Mouse (Mus musculus) cerebellum, adult 2 months (tissue): ENCODE data around the gene Mfsd14a.

Experiments used
- CTCF ChIP-seq: fragments of 200-500 bp; IDR thresholded peaks from 2 replicates; pipeline ENCODE4 v1.5.1; 2011; ENCODE audit warnings: low read depth, mild to moderate bottlenecking, control low read depth, low read length, moderate library complexity, borderline replicate concordance; ENCODE audit not compliant: insufficient read depth
- POLR2A ChIP-seq: fragments of 200-500 bp; IDR thresholded peaks from 2 replicates; pipeline ENCODE4 v1.6.1; 2011; ENCODE audit warnings: low read length, control low read depth, borderline replicate concordance; ENCODE audit not compliant: insufficient read depth

GRCm38 (mm10) chr3:116652033-116652446, 10.4 kb downstream of the Mfsd14a start:
- TF ChIP-seq POLR2A (no peak), CTCF (no peak)
